Mouse (Mus musculus) liver, embryonic 11.5 days (tissue): ENCODE data around the gene Scaf1. TPM values are rescaled to one million over a fixed set of nuclear protein-coding genes. Genes with fewer than 3 reads are reported as not detected.

ENCODE experiments used
- ATAC-seq: fragments of 200-750 bp; cut with Nextera tagmentation; replicated peaks from 2 replicates; pipeline ENCODE4 v1.8.0; 2017; ENCODE audit warnings: moderate number of reproducible peaks, mild to moderate bottlenecking, moderate TSS enrichment, moderate library complexity; ENCODE audit not compliant: low FRiP score
- DNase-seq: peaks from one replicate; pipeline ENCODE4 v3.0.0-alpha.2; 2017; ENCODE audit warnings: low spot score
- H3K27ac ChIP-seq: fragments of 300-500 bp; sonication (generic); 2 replicates; pipeline ENCODE4 v1.5.1; 2014; ENCODE audit warnings: mild to moderate bottlenecking, low read depth, low read length, control low read depth
- H3K27me3 ChIP-seq: fragments of 300-500 bp; sonication (generic); replicated peaks from 2 replicates; pipeline ENCODE4 v1.6.1; 2014; ENCODE audit warnings: low read length, mixed read lengths; ENCODE audit not compliant: control insufficient read depth, insufficient read depth
- H3K36me3 ChIP-seq: fragments of 300-500 bp; sonication (generic); 2 replicates; pipeline ENCODE4 v1.6.1; 2014; ENCODE audit warnings: mild to moderate bottlenecking, low read length, moderate library complexity, mixed read lengths; ENCODE audit not compliant: control insufficient read depth, insufficient read depth
- H3K4me1 ChIP-seq: fragments of 300-500 bp; sonication (generic); replicated peaks from 2 replicates; pipeline ENCODE4 v1.6.1; 2014; ENCODE audit warnings: low read length, mixed read lengths; ENCODE audit not compliant: control insufficient read depth, insufficient read depth
- H3K4me2 ChIP-seq: fragments of 300-500 bp; sonication (generic); 2 replicates; pipeline ENCODE4 v1.6.1; 2014; ENCODE audit warnings: mild to moderate bottlenecking, control low read depth, moderate library complexity
- H3K4me3 ChIP-seq: fragments of 300-500 bp; sonication (generic); 2 replicates; pipeline ENCODE4 v1.5.1; 2014; ENCODE audit warnings: low read depth, low read length, control low read depth
- H3K9ac ChIP-seq: fragments of 300-500 bp; sonication (generic); 2 replicates; pipeline ENCODE4 v1.6.1; 2014; ENCODE audit warnings: low read depth, low read length, control low read depth
- H3K9me3 ChIP-seq: fragments of 300-500 bp; sonication (generic); 2 replicates; pipeline ENCODE4 v1.6.1; 2016; ENCODE audit warnings: low read length, inconsistent platforms, mixed read lengths; ENCODE audit not compliant: control insufficient read depth
- WGBS: fragments of 180-500 bp; shearing (Covaris S2); extraction: QIAGEN DNeasy Blood & Tissue Kit; methylation state at CpG from one replicate; pipeline ENCODE4 v1.1.7; 2014; 5-methylcytosine and 5-hydroxymethylcytosine counted together
- polyA plus RNA-seq: library from polyadenylated mRNA; unstranded; fragments of >200 nt; fragmentation: Nextera tagmentation; extraction: Ambion mirVana; gene quantifications from 2 replicates; pipeline ENCODE4 v1.2.1, GENCODE M21; 2014

The Scaf1 gene
- polyA plus RNA-seq, 1 experiment from 2014 or later, result 40.1 TPM

DNA sequence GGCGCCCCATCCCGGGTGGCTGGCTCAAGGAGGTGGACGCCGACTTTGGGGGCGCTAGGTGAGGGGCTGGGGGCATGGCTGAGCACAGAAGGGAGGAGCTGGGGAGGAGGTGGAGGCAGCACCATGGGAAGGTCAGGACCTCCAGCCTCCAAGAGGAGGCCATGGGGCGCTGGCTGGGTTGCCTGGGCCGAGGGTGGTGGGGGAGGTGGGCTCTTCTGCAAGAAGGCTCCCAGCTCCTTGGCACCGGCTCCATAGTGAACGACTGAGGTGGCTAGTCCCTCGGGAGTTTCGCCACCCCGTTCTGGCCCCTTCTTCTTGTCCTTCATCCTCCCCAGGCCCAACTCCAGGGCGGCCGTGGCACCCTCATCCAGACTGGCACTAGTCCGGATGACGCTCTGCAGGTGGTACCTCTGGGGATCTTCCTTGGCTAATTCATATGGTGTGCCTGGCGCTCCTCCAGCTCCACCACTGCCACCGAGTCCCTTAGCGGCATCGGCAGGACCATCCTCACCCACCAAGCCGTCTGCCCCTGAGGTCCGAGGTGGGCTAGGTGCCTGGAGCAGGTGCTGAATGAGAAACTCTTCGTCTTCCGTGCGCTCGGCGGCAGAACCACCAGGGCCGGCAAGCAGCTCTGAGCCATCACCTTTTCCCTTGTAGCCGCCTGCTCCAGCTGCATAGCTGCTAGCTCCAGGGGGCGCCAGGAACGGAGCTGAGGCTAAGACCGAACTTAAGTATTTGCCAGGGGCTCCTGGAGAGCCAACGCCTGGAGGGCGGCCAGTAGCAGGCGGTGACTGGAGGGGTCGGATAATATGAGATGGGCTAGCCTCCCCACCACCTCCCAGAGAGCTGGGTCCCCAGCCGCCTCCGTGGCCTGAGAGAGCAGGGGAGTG lies 32.1 kb upstream of the Scaf1 start:
- WGBS, result 93% methylated on average over 38 of the region's 38 CpGs
- H3K27me3 ChIP-seq, result no peaks in the 10 kb centered on the region

GRCm38 (mm10) chr7:45047491-45047890 lies 31.3 kb upstream of the Scaf1 start:
- peaks cover 12% of the 10 kb centered on the region for H3K4me1 ChIP-seq
- no peak overlapping the region for H3K4me2 ChIP-seq
- DNase-seq, result no peak
- no peaks in the 10 kb centered on the region for H3K27me3 ChIP-seq
- H3K9me3 ChIP-seq, result no peaks in the 10 kb centered on the region
- 95% methylated on average over 14 of the region's 14 CpGs for WGBS
- H3K4me3 ChIP-seq, result no peak overlapping the region
- no peak overlapping the region for H3K27ac ChIP-seq
- H3K9ac ChIP-seq, result no peak overlapping the region
- no peak for ATAC-seq
- peaks cover 74% of the 10 kb centered on the region for H3K36me3 ChIP-seq

More for the DNA sequence above, 32.1 kb upstream of the Scaf1 start:
- Histone ChIP-seq H3K9me3 (no peaks in the 10 kb centered on the region), H3K9ac (no peak overlapping the region), H3K4me1 (peaks cover 12% of the 10 kb centered on the region), H3K27ac (no peak overlapping the region), H3K4me3 (no peak overlapping the region), H3K36me3 (peaks cover 67% of the 10 kb centered on the region), H3K4me2 (no peak overlapping the region)
- DNase-seq (no peak), ATAC-seq (no peak)

DNA sequence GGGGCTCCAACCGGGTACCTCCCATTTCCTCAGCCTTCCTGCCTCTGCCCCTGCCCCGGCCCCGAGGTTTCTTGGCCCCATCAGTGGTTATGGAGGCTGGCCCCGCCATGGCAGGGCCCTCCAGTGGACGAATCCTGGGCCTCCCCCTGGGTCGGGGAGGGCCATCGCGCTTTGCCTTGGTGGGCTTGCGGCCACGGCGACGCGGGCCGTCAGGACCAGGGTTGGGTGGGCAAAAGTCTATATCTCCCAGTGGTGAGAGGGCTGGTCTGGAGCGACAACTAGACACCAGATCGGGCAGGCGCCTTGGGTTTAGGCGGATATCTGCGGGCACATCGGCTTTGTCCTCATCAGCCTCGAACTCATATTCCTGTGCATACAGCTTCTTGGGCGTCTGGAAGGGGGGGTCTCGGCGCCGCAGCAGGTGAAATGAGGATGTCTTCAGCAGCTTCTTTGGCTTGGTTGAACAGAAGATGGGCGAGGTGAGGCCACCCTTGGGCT lies 30.7 kb upstream of the Scaf1 start:
- H3K4me1 ChIP-seq, result peaks cover 9% of the 10 kb centered on the region
- H3K27ac ChIP-seq, result no peak overlapping the region
- no peak overlapping the region for H3K4me2 ChIP-seq
- DNase-seq, result no peak
- peaks cover 77% of the 10 kb centered on the region for H3K36me3 ChIP-seq
- no peak overlapping the region for H3K9ac ChIP-seq
- WGBS, result 93% methylated on average over 26 of the region's 26 CpGs
- no peak for ATAC-seq
- H3K9me3 ChIP-seq, result no peaks in the 10 kb centered on the region
- H3K27me3 ChIP-seq, result no peaks in the 10 kb centered on the region
- no peak overlapping the region for H3K4me3 ChIP-seq

- Histone ChIP-seq H3K9ac (no peak overlapping the region), H3K4me3 (no peak overlapping the region), H3K4me1 (no peaks in the 10 kb centered on the region), H3K27ac (no peak overlapping the region), H3K9me3 (no peaks in the 10 kb centered on the region), H3K4me2 (no peak overlapping the region), H3K27me3 (no peaks in the 10 kb centered on the region), H3K36me3 (peaks cover 82% of the 10 kb centered on the region)
- WGBS, result 93% methylated on average over 22 of the region's 22 CpGs
- no peak for ATAC-seq
- no peak for DNase-seq
Observed at GRCm38 (mm10) chr7:45045741-45046140, 29.6 kb upstream of the Scaf1 start.

DNA sequence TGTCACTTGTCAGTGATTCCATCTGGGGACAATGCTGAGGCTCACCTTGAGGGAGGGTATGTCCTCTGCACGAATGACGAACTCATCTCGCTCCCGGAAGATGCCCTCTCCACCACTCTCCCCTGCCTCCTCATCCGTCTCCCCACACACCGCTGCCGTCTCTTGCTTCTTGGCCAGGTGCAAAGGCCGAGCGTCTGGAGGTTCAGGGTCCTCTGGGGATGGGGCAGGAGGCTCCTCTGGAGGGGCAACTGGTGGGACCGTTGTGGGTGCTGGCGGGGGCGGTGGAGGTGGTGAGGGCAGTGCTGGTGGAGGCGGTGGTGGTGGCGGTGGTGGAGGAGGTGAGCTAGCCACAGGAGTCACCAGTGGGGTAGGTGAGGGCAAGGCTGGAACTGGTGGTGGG lies 27.1 kb upstream of the Scaf1 start:
- H3K27ac ChIP-seq, result no peak overlapping the region
- DNase-seq (no peak), ATAC-seq (no peak)
- H3K36me3 ChIP-seq, result peaks cover 81% of the 10 kb centered on the region
- no peak overlapping the region for H3K4me2 ChIP-seq
- no peaks in the 10 kb centered on the region for H3K9me3 ChIP-seq
- H3K9ac ChIP-seq, result no peak overlapping the region
- H3K27me3 ChIP-seq, result no peaks in the 10 kb centered on the region
- H3K4me3 ChIP-seq, result no peak overlapping the region
- WGBS, result 95% methylated on average over 14 of the region's 14 CpGs
- H3K4me1 ChIP-seq, result no peaks in the 10 kb centered on the region

DNA sequence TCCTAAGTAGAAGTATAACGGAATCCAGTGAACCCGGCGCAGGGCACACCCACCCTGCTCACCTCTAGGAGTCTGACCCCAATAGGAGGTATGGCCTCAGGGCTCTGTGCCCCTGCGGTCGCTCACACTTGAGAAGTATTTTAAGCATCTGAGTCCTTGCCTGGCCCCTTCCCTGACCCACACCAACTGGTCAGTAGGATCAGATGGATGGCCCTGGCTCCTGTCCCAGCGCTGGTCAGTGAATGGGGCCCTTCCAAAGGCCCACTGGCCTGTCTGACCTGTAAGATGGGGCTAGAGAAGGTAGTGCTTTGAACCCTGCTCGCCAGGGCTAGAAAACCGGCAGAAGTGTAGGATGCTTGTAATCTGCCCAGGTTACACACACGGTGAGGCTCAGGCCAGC lies 24.7 kb upstream of the Scaf1 start:
- 91% methylated on average over 9 of the region's 9 CpGs for WGBS
- Histone ChIP-seq H3K9me3 (no peaks in the 10 kb centered on the region), H3K4me1 (no peaks in the 10 kb centered on the region), H3K27me3 (no peaks in the 10 kb centered on the region), H3K9ac (no peak overlapping the region), H3K36me3 (peaks cover 77% of the 10 kb centered on the region), H3K4me2 (no peak overlapping the region), H3K27ac (no peak overlapping the region), H3K4me3 (no peak overlapping the region)
- DNase-seq (no peak), ATAC-seq (no peak)

DNA sequence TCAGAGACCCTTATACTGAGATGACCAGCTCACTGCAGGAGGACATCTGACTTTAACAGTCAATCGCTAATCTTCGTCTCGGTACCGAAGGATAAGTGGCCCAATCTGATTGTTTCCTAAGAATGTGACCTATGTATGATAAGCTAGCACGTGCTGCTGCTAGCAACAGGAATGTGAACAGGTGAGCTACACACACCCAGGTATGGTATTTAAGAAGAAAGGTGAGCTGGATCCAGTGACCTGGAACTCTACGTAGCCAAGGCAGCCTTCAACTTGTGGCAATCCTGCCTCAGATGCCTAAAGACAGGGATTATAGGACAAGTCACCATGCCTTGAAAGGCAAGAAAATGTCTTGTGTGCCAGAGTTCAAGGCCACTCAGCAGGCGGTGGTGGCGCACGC lies 22.2 kb upstream of the Scaf1 start:
- no peak overlapping the region for H3K4me2 ChIP-seq
- no peak for DNase-seq
- peaks cover 75% of the 10 kb centered on the region for H3K36me3 ChIP-seq
- no peak overlapping the region for H3K9ac ChIP-seq
- WGBS, result 90% methylated on average over 9 of the region's 9 CpGs
- H3K4me1 ChIP-seq, result no peaks in the 10 kb centered on the region
- no peak for ATAC-seq
- H3K27ac ChIP-seq, result no peak overlapping the region
- no peaks in the 10 kb centered on the region for H3K27me3 ChIP-seq
- no peak overlapping the region for H3K4me3 ChIP-seq
- H3K9me3 ChIP-seq, result no peaks in the 10 kb centered on the region

DNA sequence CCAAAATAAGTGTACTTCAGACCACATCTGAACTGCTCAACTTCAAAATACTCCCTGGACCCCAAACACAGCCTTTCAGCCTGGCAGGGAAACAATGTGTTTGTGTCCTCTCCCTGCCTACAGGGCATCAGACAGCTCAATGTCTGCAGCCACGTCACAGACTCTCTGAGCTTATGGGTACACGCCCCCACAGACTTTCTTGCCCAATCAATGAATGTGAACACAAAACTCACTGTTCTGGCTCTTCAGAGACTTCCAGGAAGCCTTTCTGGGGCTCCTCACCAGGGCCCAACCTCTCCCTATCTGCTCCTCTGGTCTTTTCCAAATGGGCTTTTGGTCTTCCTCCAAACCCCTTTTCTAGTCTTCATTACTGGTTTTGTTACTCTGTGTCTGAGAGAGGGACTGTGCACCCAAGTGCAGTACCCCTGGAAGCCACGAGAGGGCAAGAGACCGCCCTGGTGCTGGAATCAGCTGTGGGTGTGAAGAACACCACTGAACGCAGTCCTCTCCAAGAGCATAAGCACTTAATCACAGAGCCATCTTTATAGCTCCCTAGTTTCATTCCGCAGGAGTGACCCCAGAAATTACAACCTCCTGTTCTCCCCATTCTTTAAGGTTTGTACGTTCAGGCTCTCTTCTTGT lies 21.7 kb upstream of the Scaf1 start:
- Histone ChIP-seq H3K4me1 (no peaks in the 10 kb centered on the region), H3K27ac (no peak overlapping the region), H3K36me3 (peaks cover 75% of the 10 kb centered on the region), H3K9me3 (no peaks in the 10 kb centered on the region), H3K4me3 (no peak overlapping the region; the same call in 1 of the 2 replicates), H3K9ac (no peak overlapping the region), H3K27me3 (no peaks in the 10 kb centered on the region), H3K4me2 (no peak overlapping the region)
- DNase-seq (peak; percentile 66), ATAC-seq (0 out of 2 replicates have a peak, but pooled peaks have one; percentile 66)
- WGBS, result 63% methylated on average over 7 of the region's 7 CpGs
